Mouse (Mus musculus): ENCODE results near the gene Fance. TPM values are rescaled to one million over a fixed set of nuclear protein-coding genes. Genes with fewer than 3 reads are reported as not detected.
"Not testable (repeated sequence)": the region's sequence is repeated elsewhere in the genome, so short reads cannot be mapped to it uniquely, and the experiment has no call there.

The Fance gene
- total RNA-seq, 2 experiments from 2014 or later, result 32.2 to 33.3 TPM

DNA sequence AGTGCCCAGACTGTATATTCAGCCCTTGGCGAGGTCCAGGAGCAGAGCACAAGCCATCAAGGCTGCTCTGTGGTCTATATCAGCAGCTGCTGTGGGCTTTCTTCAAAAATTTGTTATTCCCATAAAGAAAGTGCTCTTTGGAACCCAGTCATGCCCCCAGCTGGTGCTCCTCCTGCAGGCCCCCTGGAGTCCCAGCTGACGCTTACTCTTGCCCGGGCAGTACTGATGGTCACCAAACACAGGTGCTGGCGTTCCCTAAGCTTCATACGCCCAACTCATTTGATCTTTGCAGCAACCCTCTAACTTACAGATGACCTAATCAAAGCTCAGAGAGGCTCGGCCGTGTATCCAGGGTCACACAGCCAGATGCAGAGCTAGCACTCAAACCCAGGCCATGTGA is 24.2 kb downstream of the Fance start:
- intact Hi-C loops (cut with DNase I), result loop anchor here (10.0 kb wide), 1 partner anchor 253 kb away; the partner anchor contains the start of gene Tcp11
- no peak for DNase-seq (ENCODE audit: extremely low spot score in 1 of 2, low spot score in 2 of 2)

DNA sequence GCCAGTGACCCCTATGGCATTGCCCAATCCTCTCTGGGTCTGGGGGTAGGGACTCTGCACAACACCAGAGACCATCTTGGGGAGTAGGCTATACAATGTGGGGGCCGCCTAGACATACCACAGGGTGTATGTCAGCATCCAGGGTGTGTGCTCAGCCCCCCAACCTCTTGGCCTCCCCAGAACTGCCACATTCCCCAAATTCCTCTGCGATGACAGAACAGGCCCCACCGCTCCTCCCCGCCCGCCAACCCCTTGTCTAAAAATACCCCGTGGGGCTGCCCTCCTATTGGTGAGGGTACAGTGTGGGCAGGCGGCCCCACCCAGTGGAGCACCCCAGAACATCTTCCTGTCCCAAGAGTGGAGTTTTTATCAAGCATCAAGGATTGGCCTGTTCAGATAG is 27.3 kb downstream of the Fance start:
- no peak for DNase-seq (ENCODE audit: extremely low spot score in 1 of 2, low spot score in 2 of 2)
- intact Hi-C loops (cut with DNase I), result no loop called here

DNA sequence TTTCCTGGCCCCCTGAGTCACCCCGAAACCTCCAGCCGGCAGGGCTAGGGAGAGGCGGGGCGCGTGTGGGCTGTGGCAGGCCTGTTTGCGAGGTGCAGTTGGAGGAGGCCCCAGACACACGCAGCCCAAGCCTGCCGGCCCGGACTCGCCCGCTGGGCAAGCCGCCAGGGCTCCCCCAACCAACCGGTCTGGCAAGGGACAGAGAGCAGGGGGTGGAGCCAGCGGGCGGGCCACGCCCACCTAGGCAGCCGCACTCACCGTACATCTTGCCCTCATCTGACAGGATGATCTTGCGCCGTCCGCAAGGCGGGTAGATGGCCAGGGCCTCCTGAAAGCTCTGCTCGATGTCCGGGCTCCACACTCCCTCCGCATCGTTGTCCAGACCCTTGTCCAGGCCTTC is 27.8 kb downstream of the Fance start:
- peak in 1 of 2 experiments; percentile 92 for DNase-seq (ENCODE audit: extremely low spot score in 1 of 2, low spot score in 2 of 2)
- intact Hi-C loops (cut with DNase I), result no loop called here

DNA sequence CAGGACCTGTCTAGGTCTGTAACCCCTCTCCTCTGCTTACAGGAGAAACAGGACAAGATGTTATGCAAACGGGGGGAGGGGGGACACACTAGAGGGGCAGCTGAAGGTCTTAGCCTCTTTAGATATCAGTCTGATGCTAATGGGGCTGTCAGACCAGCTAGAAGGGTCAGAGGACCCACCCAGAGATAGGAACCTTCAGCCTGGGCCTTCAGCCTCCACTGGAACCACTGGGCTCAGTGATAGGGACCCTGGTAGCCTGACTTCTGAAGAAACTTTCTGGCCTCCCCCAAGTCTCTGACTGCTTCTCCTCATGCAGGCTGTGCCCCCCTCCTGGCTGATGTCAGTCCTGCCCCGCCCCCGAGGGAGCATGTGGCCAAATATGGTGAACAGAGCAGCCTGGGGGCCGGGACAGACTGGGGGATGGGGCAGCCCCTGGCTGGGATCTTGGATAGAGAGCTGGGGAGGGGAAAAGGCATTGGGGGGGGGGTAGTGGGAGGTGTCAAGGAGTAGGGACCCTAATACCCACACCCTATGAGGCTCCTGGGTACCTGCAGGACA is 30.8 kb downstream of the Fance start:
- intact Hi-C loops (cut with DNase I), result no loop called here

DNA sequence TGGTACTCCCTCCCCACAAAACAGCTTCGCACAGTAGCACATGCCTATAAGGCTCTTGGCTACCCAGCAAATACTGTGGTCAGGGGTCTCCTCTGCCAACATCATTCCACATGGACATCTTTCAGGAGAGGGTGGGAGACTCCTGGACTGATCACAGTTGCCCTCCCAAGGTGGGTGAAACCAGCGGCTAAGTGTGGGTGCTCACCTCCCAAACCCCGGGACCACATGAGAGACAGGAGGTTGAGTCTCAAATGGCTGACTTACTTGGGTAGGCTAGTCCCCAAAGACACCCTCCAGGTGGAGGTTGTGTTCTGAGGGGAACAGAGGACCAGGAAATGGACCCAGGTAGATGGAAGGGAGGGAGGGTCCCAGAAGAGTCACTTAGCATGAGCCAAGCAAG is 31.4 kb downstream of the Fance start:
- intact Hi-C loops (cut with DNase I), result no loop called here
- no peak for DNase-seq (ENCODE audit: extremely low spot score in 1 of 2, low spot score in 2 of 2)

More for the DNA sequence above, 30.8 kb downstream of the Fance start:
- no peak for DNase-seq (ENCODE audit: extremely low spot score in 1 of 2, low spot score in 2 of 2)

DNA sequence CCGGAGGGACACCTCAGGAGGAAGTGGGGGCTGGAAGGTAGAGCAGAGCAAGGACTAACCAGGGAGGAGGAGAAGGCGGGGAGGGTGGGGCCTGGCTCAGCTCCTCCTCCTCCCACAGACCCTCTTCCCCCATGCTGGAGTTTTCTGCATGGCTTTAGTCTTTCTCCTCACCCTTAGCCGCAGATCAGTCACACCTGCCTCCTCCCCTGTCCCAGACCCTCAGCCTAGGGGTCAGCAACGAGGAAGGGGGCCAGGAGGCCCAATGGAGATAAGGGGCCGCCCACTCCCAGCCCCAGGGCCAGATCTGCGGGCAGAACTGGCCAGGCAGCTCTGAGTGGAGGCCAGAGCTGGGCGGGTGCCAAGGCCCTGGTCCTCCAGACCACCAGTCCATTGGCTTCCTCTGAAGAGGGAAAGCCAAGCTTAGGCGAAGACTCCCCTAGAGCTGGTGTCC is 32.0 kb downstream of the Fance start:
- intact Hi-C loops (cut with DNase I), result no loop called here
- DNase-seq (ENCODE audit: extremely low spot score in 1 of 2, low spot score in 2 of 2), result no peak

DNA sequence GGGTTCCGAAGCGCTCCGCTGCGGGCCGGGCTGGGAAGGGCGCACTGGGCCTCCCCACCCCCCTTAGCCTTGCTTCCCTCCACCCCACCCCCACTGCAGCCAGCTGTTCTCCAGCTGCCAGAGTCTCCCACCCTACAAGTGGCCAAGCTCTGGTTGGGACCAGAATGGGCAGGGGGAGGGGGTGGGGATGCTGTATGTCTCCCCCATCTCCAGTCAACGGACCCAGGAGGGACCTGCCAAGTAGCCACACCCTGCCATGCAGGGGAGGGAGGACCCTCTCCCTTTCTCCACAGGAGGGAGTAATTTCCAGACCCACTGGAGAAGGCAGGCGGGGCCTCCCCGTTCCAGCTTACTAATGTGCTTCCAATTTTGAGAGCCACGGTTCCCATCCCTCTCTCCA is 32.6 kb downstream of the Fance start:
- intact Hi-C loops (cut with DNase I), result no loop called here
- peak in 1 of 2 experiments; percentile 23 for DNase-seq (ENCODE audit: extremely low spot score in 1 of 2, low spot score in 2 of 2)

DNA sequence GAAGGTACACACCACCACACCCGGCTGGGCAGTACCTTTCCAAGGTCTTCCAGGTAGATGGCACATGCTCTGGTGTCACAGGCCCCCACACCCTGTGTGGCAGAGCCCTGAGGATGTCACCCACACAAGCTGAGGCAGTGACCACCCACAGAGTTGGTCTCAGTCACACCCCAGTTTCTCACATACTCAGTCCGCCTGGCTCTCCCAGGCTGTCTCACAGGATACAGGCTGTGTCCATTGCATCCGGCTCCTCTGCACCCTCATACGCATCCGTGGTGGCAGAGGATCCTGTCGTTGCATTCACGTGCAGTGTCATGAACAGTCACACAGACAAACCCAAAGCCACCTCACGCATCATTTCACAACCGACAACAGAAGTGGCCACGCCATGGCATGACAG is 34.0 kb downstream of the Fance start:
- peak in 1 of 2 experiments; percentile 16 for DNase-seq (ENCODE audit: extremely low spot score in 1 of 2, low spot score in 2 of 2)
- intact Hi-C loops (cut with DNase I), result no loop called here

DNA sequence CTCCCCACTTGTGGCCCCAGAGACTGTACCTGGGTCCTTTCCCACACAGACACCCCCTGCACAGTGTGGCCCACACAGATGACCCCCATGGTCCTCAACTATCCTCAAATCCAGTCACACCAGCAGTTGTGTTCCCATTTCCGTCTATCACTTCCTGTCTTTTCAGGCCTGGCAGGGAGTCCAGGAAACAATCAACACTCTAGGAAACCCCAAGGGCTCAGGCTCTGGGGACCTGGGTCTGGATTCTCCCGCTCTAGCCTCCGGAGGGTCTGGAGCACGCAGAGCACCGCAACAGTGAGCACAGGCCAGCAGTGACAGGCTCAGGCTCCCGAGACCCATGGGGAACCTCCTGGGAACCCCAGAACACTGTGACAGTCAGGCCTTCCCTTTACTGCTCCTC is 34.9 kb downstream of the Fance start:
- peak in 1 of 2 experiments; percentile 20 for DNase-seq (ENCODE audit: extremely low spot score in 1 of 2, low spot score in 2 of 2)
- intact Hi-C loops (cut with DNase I), result no loop called here

DNA sequence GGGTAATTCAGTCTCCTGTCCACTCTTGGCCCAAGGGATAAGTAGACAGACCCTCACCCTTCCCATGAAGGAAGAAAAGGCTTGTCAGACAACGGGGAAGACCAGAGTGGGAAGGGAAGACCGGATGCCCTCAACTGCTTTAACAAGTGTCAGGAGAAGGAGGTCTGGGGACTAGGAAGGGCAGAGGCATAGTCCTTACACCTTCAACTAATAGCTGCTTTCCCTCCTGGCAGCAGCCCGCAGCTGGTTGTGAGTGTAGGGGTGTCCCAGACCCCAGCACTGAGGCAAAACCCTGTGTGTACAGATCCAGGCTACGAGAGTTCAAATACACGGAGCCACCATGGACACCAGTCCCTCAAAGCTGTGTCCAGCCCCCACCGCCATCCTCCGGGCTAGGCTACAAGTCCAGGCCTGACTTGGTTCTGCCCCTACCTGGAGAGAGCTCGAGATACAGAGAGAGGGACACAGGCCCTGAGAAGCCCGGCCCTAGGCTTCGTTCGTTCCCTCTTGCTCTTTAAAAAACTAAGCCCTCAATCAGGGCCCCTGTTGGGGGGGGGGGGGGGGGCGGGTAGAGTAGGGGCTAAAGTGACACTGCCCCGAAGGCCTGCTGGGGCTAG is 36.1 kb downstream of the Fance start:
- intact Hi-C loops (cut with DNase I), result no loop called here
- DNase-seq (ENCODE audit: extremely low spot score in 1 of 2, low spot score in 2 of 2), result no peak

DNA sequence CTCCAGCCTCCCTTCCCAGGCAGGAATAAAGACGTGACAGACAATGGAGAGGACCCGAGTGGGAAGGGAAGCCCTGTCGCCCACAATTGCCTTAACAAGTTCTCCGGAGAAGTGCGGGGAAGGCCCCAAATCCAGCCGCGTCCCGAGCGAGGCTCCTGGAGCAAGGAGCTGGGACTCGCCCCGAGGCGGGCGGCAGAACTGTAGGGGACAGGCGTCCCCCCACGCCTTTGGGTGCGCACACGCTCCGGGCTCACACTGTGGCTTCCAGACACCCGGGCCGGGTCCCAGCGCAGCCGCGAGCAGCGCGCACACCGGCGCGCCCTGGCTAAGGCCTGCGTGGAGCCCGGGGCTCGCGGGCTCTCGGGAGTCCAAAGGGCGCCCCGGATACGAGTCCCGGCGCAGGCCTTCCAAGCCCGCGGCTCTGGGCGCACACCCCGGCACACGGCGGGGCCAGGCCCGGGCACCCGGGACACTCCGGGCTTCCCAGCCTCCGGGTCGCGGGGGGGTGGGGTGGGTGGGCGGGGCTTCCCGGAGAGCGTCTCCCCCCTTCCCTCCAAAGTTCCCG is 36.7 kb downstream of the Fance start:
- peak in 1 of 2 experiments; percentile 49 for DNase-seq (ENCODE audit: extremely low spot score in 1 of 2, low spot score in 2 of 2)
- intact Hi-C loops (cut with DNase I), result no loop called here

DNA sequence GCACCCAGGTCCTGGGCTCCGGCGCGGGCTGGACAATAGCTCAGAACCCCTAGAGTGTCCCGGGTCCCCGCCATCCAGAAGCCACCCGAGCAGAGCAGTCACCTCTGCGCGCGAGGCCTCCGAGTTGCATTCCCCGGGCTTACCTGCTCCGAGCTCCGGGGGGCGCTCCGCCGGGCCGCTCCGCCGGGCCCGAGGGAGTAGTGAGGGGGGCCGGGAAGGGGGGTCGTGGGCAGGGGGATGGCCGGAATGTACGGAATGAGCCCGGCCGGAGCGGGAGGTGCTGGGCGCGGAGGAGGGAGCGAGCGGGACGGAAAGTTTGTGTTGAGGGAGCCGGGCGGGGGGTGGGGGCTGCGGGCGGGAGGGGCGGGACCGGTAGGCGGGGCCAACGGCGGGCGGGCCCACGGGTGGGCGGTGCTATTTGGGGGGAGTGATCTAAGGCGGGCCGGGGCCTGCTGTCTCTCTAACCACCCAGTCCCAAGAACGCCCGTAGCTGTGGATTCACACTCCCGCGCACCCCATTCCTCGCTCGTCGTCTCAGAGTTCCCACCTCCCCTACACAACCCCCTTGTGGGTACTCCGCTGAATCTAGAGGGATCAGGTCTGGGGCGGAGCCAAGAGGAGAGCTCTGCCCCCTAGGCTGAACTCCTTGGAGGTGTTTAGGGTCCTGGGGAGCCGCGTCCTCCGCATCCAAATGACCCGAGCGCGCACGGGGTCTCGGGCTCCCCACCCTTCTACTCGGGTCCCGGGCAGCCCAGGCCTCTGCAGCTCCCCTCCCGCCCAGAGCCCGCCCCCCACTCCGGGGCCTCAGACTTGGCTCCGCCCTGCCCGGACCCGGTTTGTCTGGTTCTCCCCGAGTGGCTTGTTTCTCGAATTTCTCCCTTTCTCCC is 37.4 kb downstream of the Fance start, which contains the start of gene Tead3:
Gene Tead3 (minus strand): TSS at position 352 of the 887 bp plus-strand sequence.
- intact Hi-C loops (cut with DNase I), result no loop called here
- DNase-seq (ENCODE audit: extremely low spot score in 1 of 2, low spot score in 2 of 2), result peak in 1 of 2 experiments; percentile 77

DNA sequence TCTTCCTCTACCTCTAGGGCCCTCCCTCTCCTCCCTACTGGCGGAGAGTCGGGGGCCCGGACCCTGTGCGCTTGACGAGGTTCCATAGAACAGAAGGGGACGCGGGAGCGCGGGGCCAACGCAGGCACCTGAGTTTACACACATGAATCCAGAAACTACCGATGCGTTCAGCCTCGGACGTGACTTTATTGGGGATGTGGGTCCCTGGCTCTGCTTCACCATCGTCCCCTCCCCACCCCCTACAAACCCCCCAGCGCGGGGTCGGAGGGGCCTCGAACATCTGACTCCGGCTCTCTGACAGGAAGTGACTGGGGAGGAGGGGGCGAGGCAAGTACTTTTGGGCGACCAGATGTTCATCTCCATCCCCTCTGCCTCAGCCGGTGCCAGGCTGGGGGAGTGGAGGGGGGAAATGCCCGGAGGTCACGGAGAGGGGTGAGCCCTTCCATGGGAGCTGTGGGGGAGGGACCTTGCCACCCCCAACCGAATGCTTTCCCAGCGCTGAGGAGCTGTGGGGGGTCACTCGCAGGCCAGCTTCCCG is 38.1 kb downstream of the Fance start:
- peak in 1 of 2 experiments; percentile 43 for DNase-seq (ENCODE audit: extremely low spot score in 1 of 2, low spot score in 2 of 2)

DNA sequence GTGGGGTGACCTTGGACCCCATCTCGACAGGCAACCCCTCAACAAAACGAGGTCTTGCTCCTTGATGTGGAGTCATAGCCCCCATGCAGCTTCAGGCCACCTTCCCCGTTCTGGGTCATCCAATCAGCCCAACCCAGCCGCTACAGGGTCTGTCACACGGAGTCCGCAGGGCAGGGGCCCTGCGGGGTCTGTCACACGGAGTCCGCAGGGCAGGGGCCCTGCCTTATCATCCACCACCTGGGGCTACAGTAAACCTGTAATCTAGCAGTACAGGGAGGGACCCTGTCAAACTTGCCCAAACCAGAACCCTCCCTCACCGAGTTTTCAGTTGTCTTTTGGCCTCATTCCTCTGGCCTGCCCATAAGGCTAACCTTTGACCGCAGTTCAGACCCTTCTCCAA is 38.7 kb downstream of the Fance start:
- no peak for DNase-seq (ENCODE audit: extremely low spot score in 1 of 2, low spot score in 2 of 2)
- intact Hi-C loops (cut with DNase I), result no loop called here

More for the DNA sequence above, 38.1 kb downstream of the Fance start:
- intact Hi-C loops (cut with DNase I), result no loop called here

DNA sequence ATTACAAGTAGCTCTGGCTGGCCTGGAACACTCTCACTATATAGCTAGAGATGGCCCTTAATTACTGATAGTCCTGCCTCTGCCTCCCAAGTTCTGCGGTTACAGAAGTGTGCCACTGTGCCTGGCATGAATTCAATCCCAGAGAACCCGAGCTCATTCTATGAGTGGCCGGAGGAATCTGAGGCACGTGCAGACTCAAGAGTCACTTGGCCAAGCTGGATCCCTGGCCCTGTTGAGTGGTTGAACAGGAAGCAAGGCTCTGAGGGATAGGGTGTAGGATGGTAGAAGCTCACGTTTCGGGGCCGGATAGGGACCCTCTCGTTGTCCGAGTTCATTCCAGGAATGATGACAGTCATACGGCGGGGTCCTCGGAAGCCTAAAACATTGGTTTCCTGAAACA is 42.6 kb downstream of the Fance start:
- intact Hi-C loops (cut with DNase I), result no loop called here
- DNase-seq (ENCODE audit: extremely low spot score in 1 of 2, low spot score in 2 of 2), result no peak

DNA sequence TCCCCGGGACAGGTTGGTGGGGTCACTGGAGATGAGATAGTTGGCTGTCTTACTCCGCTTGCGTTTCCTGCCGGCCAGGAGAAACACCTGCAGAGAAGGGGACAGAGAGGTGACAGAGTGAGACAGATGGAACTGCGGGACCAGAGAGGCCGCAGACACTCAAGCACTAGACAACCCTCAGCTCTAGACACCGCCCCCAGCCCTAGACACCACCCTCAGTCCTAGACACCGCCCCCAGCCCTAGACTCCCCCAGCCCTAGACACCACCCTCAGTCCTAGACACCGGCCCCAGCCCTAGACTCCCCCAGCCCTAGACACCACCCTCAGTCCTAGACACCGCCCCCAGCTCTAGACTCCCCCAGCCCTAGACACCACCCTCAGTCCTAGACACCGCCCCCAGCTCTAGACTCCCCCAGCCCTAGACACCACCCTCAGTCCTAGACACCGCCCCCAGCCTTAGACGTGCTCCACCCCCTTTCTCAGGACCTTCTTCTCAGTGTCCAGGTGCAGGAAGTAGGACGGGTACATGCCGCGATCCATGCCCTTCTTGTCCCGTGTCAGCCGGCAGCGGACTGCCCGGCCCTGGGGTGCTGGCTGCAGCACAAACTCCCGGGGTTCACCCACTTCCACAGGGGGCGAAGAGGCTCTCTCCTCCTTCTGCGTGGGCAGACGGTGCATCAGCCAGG is 45.4 kb downstream of the Fance start:
- intact Hi-C loops (cut with DNase I), result not testable (repeated sequence)

DNA sequence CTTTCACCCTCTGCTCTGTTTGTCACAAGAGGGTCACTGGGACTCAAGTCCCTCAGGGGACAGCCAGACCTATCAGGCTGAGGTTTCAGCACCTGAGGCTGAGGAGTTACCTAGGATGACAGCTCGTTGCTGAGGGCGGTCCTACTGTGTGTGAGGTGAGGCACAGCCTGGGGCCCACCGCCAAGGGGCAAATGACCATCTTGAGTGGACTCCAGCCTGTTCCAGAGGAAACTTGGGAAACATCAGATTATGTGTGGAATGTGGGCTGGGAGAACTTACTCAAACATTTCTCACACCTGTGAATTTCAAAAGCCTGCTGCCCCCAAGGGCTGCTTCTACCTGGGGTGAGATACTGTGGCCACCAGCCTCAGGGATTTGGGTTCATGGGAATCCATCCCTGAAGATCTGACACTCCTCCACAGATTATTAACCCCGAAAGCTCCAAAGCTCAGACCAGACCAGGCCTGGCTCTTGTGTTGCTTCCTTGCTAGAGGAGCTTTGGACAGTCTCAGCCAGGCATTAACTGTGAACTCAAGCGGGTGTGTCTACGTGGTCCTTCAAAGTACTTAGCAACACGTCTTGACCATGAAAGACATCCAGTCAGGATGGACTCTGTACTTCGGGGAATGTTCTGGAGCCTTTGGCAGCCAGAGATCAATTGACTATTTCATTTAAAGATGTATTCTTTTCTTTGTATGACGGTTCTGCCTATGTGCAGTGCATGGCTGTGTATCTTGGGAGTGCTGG is 47.4 kb downstream of the Fance start:
- intact Hi-C loops (cut with DNase I), result no loop called here
- peak in 1 of 2 experiments; percentile 13 for DNase-seq (ENCODE audit: extremely low spot score in 1 of 2, low spot score in 2 of 2)

More for the DNA sequence above, 45.4 kb downstream of the Fance start:
- peak in 1 of 2 experiments; percentile 22 for DNase-seq (ENCODE audit: extremely low spot score in 1 of 2, low spot score in 2 of 2)
